Mouse (Mus musculus) cerebellum, postnatal 4 days (tissue): ENCODE measurements around the gene Agmat.
A peak's percentile ranks its signal among the peaks of the same experiment; 100 is the strongest.

Experiments used
- DNase-seq, 2 experiments: peaks; one replicate each; pipeline ENCODE4 v3.0.0; 2022; ENCODE audit warnings: low spot score in 2 of 2, mixed read lengths in 1 of 2

Gene Agmat

GRCm38 (mm10) chr4:141779828-141780227 is 33.4 kb downstream of the Agmat start:
- DNase-seq = no peak

GRCm38 (mm10) chr4:141781201-141781985 is 34.9 kb downstream of the Agmat start:
- DNase-seq = no peak

- DNase-seq = no peak
These were observed 38.4 kb downstream of the Agmat start for GRCm38 (mm10) chr4:141784835-141785234.

GRCm38 (mm10) chr4:141786141-141786540 is 39.7 kb downstream of the Agmat start:
- DNase-seq = no peak

- no peak for DNase-seq
These were observed 40.6 kb downstream of the Agmat start for GRCm38 (mm10) chr4:141787046-141787445.

GRCm38 (mm10) chr4:141787462-141787861 is 41.0 kb downstream of the Agmat start:
- no peak for DNase-seq

GRCm38 (mm10) chr4:141789564-141790218 is 43.2 kb downstream of the Agmat start:
- no peak for DNase-seq

GRCm38 (mm10) chr4:141790524-141790990 is 44.1 kb downstream of the Agmat start, which contains the start of gene Dnajc16:
Gene Dnajc16, minus strand, starts transcription at chr4:141790931.
- peak; percentile 92 to 95 for DNase-seq

- no peak for DNase-seq
These were observed 45.0 kb downstream of the Agmat start for GRCm38 (mm10) chr4:141791486-141791885.

GRCm38 (mm10) chr4:141791951-141792350 is 45.5 kb downstream of the Agmat start:
- no peak for DNase-seq

GRCm38 (mm10) chr4:141792554-141793281 is 46.2 kb downstream of the Agmat start:
- no peak for DNase-seq

GRCm38 (mm10) chr4:141793282-141794151 is 47.0 kb downstream of the Agmat start, which contains the start of gene Casp9:
Gene Casp9, plus strand, starts transcription at chr4:141793612.
- peak; percentile 94 to 97 for DNase-seq

- no peak for DNase-seq
These were observed 47.7 kb downstream of the Agmat start for GRCm38 (mm10) chr4:141794152-141794535.

GRCm38 (mm10) chr4:141796356-141796755 is 49.9 kb downstream of the Agmat start:
- no peak for DNase-seq

- DNase-seq = no peak
These were observed 50.5 kb downstream of the Agmat start for GRCm38 (mm10) chr4:141796954-141797353.

GRCm38 (mm10) chr4:141797545-141797944 is 51.1 kb downstream of the Agmat start:
- no peak for DNase-seq

- no peak for DNase-seq
These were observed 57.6 kb downstream of the Agmat start for GRCm38 (mm10) chr4:141804105-141804504.

- no peak for DNase-seq
These were observed 59.4 kb downstream of the Agmat start for GRCm38 (mm10) chr4:141805886-141806285.
